Mouse (Mus musculus): ENCODE results near the gene Gm10762. TPM values are rescaled to one million over a fixed set of nuclear protein-coding genes. Genes with fewer than 3 reads are reported as not detected.
A peak's percentile ranks its signal among the peaks of the same experiment; 100 is the strongest.
"Not testable (repeated sequence)": the region's sequence is repeated elsewhere in the genome, so short reads cannot be mapped to it uniquely, and the experiment has no call there.

The Gm10762 gene
- polyA plus RNA-seq (2015; fragmentation: Nextera tagmentation; extraction: Ambion mirVana): 15.2 and 15.4 TPM in 2 replicates

DNA sequence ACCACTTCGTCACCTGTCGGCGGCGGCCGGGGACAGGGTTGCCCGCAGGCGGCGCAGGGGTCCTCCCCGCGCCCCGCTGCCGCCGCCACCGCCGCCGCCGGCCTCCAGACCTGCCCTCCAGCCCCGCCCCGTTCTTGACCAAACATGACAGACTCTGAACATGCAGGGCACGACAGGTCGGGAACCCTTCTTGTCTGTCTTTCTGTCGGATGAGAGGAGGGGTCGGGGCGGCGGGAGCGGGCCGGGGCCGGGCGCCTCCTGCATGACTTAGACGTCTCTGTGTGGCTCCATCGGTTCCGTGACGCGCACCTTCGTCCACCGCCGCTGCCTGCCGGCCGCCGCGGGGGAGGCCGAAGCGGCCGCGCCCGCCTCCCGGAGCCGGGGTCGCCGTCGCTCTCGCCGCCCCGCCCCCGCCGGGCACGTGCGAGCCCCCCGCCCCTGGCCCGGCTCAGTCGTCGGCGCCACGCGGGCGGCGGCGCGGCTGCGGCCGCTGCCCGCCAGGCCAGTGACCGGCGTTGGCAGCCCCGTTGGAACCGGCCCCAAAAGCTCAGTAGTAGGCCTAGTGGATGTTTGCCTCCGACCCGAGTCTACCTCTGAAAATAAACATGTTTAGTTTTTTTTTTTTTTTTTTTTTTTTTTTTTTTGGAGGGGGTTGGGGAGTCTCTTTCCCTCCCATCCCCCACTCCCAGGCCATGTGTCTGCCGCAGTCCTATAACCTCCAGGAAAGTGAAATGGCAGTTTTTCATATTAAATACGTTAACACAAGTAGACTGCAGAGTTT, at the start of gene Gm10762:
Gm10762 (minus strand) TSS at position 65 of the 781 bp plus-strand sequence.
- Histone ChIP-seq H3K4me3 (replicated peaks) (peak within 1 kb of the TSS; percentile 89), H3K27ac (peak within 1 kb of the TSS; percentile 100), H3K36me3 (no peaks in the 10 kb centered on the region), H3K9me3 (no peaks in the 10 kb centered on the region), H3K9ac (peak within 1 kb of the TSS; percentile 100), H3K4me1 (peaks cover 4% of the 10 kb centered on the region; the same call in 1 of the 2 replicates), H3K4me2 (peak within 1 kb of the TSS; percentile 61), H3K27me3 (replicated peaks) (no peaks in the 10 kb centered on the region)
- ATAC-seq (ENCODE audit: insufficient read depth, low FRiP score, low read depth): peak; percentile 86
- under 1% methylated on average over 64 of the region's 80 CpGs for WGBS

DNA sequence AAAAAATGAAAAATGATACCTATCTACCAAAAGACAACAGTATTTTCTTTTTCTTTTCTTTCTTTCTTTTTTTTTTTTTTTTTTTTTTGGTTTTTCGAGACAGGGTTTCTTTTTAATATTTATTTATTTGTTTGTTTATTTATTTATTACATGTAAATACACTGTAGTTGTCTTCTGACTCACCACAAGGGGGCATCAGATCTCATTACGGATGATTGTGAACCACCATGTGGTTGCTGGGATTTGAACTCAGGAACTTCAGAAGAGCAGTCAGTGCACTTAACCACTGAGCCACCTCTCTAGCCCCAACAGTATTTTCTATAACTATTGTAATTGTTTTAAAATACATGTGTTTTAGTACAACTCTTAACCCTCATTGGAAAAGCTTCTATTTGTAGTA, 41.3 kb upstream of the Gm10762 start:
- not testable (repeated sequence) for H3K9me3 ChIP-seq; H3K4me2 ChIP-seq; H3K36me3 ChIP-seq; H3K9ac ChIP-seq; H3K27ac ChIP-seq; H3K4me3 ChIP-seq (replicated peaks); H3K27me3 ChIP-seq (replicated peaks); H3K4me1 ChIP-seq; ATAC-seq (ENCODE audit: insufficient read depth, low FRiP score, low read depth)
- 78% methylated on average over 2 of the region's 2 CpGs for WGBS

DNA sequence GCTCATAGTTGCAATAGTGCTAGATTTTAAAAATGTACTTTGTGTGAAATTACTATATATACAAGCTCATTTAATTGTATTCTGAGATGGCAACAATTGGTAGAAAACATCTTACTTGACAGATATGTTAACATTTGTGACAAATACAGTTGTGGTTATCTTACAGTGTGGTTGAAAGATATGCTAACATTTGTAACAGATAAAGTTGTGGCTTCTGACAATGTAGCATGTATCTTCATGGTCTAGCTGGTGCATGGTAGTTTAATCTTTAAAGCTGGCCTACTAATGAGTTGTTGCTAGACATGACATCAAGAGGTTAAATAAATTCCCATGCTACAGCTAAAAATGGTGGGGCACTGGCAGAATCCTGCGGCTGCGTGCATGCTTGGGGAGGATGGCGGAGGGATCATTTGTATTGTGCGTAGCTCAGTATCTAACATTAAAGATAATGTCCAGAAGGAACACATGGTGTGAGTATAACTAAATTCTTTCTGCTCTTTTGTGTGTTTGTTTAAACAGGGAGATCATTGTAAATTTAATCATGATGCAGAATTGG, 38.7 kb upstream of the Gm10762 start:
- WGBS: 72% methylated on average over 4 of the region's 4 CpGs
- no peak overlapping the region for H3K27ac ChIP-seq
- H3K9me3 ChIP-seq: no peaks in the 10 kb centered on the region
- no peaks in the 10 kb centered on the region for H3K27me3 ChIP-seq (replicated peaks)
- no peaks in the 10 kb centered on the region for H3K4me1 ChIP-seq
- ATAC-seq (ENCODE audit: insufficient read depth, low FRiP score, low read depth): no peak
- H3K9ac ChIP-seq: no peak overlapping the region
- H3K36me3 ChIP-seq: no peaks in the 10 kb centered on the region
- H3K4me3 ChIP-seq (replicated peaks): no peak overlapping the region
- H3K4me2 ChIP-seq: no peak overlapping the region

DNA sequence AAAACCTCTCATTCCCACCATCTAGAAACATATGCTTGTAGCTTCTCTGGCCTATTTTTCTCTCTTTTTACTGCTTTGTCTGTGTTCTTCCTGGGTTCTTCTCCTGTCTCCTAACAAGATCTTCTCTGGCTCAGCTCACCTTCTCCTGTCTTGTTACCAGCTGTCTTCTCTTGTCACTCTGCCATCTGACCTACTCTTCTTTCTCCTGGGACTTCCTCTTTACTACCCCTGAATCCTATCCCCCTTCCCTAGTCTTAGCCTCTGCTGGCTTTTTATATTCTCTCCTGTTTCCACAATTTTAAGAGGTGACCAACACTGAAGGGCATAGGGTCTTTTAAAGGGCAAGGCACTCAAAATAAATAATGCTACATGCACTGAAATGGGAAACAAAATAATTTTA, 37.3 kb upstream of the Gm10762 start:
- Histone ChIP-seq H3K4me3 (replicated peaks) (no peak overlapping the region), H3K4me1 (no peaks in the 10 kb centered on the region), H3K36me3 (no peaks in the 10 kb centered on the region), H3K9me3 (no peaks in the 10 kb centered on the region), H3K4me2 (no peak overlapping the region), H3K9ac (no peak overlapping the region), H3K27ac (no peak overlapping the region), H3K27me3 (replicated peaks) (no peaks in the 10 kb centered on the region)
- no peak for ATAC-seq (ENCODE audit: insufficient read depth, low FRiP score, low read depth)

DNA sequence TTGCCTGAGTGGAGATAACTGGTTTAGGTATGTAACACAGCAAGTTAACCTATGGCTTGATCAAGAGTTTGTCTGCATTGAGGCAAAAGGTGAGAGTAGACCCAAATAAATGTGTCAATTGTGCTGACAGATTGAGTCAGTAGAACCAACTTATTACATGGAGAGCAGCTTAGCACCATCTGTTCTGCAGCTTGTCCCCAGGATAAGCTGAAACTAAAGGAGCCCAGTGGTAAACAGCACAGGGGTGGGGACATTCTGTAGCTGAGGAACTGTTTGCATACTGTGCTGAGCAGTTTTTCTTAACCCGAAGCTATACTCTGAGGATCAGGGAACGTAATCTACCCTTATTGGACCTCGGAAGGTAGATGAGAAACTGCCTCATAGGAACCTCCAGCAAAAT, 17.2 kb upstream of the Gm10762 start:
- ATAC-seq (ENCODE audit: insufficient read depth, low FRiP score, low read depth): no peak
- WGBS: 72% methylated on average over 3 of the region's 3 CpGs
- H3K9ac ChIP-seq: no peak overlapping the region
- H3K9me3 ChIP-seq: no peaks in the 10 kb centered on the region
- H3K36me3 ChIP-seq: no peaks in the 10 kb centered on the region
- H3K27me3 ChIP-seq (replicated peaks): no peaks in the 10 kb centered on the region
- no peak overlapping the region for H3K27ac ChIP-seq
- H3K4me2 ChIP-seq: no peak overlapping the region
- H3K4me3 ChIP-seq (replicated peaks): no peak overlapping the region
- no peaks in the 10 kb centered on the region for H3K4me1 ChIP-seq

DNA sequence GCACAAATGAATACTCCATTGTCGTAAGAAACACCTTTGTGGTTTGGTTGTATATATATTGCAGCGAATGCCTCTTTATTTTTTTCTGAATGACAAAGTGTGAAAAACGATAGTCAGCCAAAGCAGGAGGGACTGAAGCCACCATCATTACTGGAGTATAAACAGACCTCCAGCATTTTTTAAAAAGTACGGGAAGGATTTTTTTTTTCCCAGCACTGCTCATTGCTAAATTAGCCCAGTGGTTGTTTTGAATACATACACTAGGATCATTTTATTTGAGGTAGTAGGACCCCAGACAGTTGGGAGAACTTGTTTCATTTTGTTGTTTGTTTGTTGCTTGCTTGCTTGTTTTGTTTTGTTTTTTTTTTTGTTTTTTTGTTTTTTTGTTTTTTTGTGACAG, 8.0 kb upstream of the Gm10762 start:
- Histone ChIP-seq H3K9me3 (no peaks in the 10 kb centered on the region), H3K27me3 (replicated peaks) (no peaks in the 10 kb centered on the region), H3K27ac (no peak overlapping the region), H3K9ac (no peak overlapping the region), H3K4me1 (no peaks in the 10 kb centered on the region), H3K4me3 (replicated peaks) (no peak overlapping the region), H3K36me3 (no peaks in the 10 kb centered on the region), H3K4me2 (no peak overlapping the region)
- no peak for ATAC-seq (ENCODE audit: insufficient read depth, low FRiP score, low read depth)
- WGBS: 54% methylated on average over 4 of the region's 4 CpGs

DNA sequence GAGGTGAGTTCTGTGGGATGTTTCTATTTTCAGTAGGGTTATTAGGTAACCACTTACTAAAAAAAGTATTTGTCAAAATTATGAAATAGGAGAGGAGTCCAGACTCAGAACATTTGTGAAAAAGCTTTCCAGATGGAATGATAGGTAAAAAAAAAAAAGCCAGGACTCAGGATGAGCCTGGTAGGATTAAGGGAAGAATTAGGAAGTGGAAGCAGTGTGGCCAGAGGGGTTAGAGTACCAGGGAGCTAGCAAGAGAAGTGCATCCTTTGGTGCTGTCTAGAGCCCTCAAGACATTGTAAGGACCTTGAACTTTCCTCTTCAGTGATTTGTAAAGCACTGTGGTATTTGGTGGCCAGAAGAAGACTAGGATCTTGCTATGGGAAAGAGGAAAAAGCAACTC, 4.8 kb upstream of the Gm10762 start:
- H3K9me3 ChIP-seq: no peaks in the 10 kb centered on the region
- H3K4me2 ChIP-seq: no peak overlapping the region
- H3K27me3 ChIP-seq (replicated peaks): no peaks in the 10 kb centered on the region
- no peaks in the 10 kb centered on the region for H3K36me3 ChIP-seq
- no peak overlapping the region for H3K4me3 ChIP-seq (replicated peaks)
- no peak overlapping the region for H3K9ac ChIP-seq
- H3K27ac ChIP-seq: no peak overlapping the region
- H3K4me1 ChIP-seq: no peaks in the 10 kb centered on the region
- ATAC-seq (ENCODE audit: insufficient read depth, low FRiP score, low read depth): no peak

DNA sequence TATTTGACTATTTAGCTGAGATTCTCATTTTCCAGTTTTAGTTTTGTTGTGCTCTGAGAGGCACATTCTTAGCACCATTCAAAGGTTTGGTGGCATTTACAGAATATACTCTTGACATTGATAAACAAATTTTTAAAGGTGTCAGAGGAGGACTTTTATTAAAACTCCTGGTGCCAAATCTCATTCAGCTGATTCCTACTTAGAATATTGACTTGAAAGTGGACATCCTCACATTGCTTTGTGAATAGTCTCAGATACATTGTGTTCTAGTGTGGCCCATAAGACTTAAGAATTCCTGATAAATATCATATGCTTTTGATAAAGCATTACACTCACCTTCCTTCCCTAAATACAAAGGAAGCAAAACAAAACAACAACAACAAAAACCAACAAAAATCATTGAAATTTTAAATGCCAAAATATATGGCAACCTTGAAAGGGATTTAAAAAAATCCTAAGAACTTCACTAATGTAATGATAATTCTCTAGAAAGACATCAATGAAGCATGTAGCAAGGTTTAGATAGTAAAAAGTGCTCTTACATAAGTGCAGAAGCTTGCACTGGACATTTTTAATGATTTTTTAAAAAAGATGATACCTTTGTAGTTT, 1.1 kb upstream of the Gm10762 start:
- Histone ChIP-seq H3K27ac (peak overlapping the region; percentile 100), H3K36me3 (no peaks in the 10 kb centered on the region), H3K4me3 (replicated peaks) (peak overlapping the region; percentile 89), H3K4me2 (peak overlapping the region; percentile 61), H3K9ac (no peak overlapping the region; the same call in 1 of the 2 replicates), H3K27me3 (replicated peaks) (no peaks in the 10 kb centered on the region), H3K4me1 (peaks cover 4% of the 10 kb centered on the region; the same call in 1 of the 2 replicates), H3K9me3 (no peaks in the 10 kb centered on the region)
- no peak for ATAC-seq (ENCODE audit: insufficient read depth, low FRiP score, low read depth)

DNA sequence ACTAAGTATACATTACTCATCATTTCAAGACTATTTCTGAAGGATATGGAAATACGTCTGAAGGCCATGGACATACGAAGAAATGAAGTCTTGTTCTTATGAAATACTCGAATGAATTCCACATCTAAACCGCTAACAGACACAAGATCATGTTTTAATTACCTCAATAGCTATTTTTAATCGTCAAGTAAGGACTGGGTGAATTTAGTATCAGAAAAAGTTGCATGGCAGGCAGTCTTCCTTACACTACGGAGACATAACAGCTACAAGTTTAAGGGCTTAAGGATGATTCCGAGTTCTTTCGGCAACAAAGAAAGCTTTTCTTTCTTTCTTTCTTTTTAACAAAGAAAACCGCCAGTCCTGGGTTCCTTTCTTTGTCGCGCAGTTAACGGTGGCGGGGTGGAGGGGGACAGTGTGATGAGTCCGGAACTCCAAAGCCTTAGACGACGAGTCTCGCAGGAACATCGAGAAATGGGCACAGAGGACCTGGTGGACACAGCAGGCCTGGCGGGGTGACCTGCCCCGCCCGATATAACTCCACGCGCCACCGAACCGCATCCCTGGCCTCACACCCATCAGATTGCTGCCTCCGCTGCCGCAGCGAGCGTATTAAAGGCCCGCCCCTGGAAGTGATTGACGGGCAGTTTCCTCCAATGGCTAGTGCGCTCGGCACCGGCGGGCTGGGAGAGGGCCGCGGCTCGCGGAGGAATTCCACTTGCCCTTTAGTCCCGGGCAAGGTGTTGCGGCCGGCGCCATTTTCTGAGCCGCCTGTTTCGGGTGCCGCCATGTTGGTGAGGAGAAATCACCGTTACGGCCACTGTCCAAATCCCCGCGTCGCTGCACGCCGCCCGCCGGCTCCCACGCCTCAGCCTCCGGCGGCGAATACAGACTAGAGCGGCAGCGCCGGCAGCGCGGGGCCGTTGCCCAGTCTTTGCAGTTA, 614 bp downstream of the Gm10762 start, which contains the start of gene Zc3h6:
Zc3h6 (plus strand) TSS at position 762 of the 940 bp plus-strand sequence.
- ATAC-seq (ENCODE audit: insufficient read depth, low FRiP score, low read depth): peak; percentile 98
- Histone ChIP-seq H3K4me3 (replicated peaks) (peak within 1 kb of the TSS; percentile 89), H3K4me1 (peaks cover 4% of the 10 kb centered on the region; the same call in 1 of the 2 replicates), H3K27me3 (replicated peaks) (no peaks in the 10 kb centered on the region), H3K27ac (peak within 1 kb of the TSS; percentile 100), H3K9me3 (no peaks in the 10 kb centered on the region), H3K36me3 (no peaks in the 10 kb centered on the region), H3K9ac (peak within 1 kb of the TSS; percentile 100), H3K4me2 (peak within 1 kb of the TSS; percentile 61)
- WGBS: under 1% methylated on average over 65 of the region's 65 CpGs

DNA sequence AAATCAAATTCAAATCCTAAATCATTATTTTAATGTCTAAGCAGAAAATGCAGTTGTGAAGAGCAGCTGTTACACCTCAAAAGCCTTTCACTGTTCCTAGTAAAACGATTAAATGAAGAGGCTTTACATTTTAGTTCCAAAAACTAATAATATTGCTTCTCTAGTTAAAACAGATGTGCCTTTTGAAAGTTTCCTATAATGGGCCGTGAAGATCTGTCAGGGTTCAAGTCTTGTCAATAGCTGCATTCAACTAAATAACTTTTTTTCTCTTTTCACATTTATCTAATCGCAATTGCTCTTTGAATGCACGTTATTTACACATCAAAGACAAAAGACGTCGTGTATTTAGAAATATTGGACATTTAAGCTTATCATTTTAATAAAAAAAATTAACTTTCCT, 1.3 kb downstream of the Gm10762 start:
- Histone ChIP-seq H3K4me1 (peaks cover 4% of the 10 kb centered on the region; the same call in 1 of the 2 replicates), H3K9ac (no peak overlapping the region), H3K4me3 (replicated peaks) (no peak overlapping the region), H3K27me3 (replicated peaks) (no peaks in the 10 kb centered on the region), H3K9me3 (no peaks in the 10 kb centered on the region), H3K36me3 (no peaks in the 10 kb centered on the region), H3K27ac (peak overlapping the region; percentile 57; the same call in 1 of the 2 replicates), H3K4me2 (peak overlapping the region; percentile 54; the same call in 1 of the 2 replicates)
- no peak for ATAC-seq (ENCODE audit: insufficient read depth, low FRiP score, low read depth)
- 7% methylated on average over 6 of the region's 6 CpGs for WGBS

DNA sequence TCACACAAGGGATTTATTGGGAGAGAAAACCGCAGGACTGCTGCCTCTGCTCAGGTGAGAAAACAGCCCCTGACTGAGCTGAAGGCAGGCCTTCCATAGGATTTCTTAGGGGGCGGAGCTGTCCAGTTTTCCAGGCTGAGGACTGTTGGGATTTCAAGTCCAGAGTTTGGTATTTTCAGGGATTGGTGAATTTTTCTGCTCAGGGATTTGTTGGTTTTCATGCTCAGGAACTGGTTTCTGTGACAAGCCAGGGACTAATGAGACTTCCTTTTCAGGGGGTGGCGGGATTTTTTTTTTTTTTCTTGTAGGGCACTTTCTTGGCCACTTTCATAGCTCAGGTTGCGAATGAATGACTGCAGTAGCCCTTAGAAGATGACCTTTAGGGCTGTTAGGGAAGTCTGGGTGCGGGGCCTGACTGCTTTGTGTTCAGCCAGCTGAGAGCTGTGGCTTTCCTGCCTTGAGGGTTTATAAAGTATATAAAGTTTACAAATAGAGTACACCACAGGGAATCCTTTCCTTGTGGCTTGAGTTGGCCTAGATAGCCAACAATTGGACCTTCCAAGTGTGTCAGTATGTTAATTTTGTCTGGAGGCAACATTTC, 1.9 kb downstream of the Gm10762 start:
- H3K27me3 ChIP-seq (replicated peaks): no peaks in the 10 kb centered on the region
- WGBS: 49% methylated on average over 5 of the region's 5 CpGs
- no peak overlapping the region for H3K9ac ChIP-seq
- no peaks in the 10 kb centered on the region for H3K9me3 ChIP-seq
- H3K4me3 ChIP-seq (replicated peaks): no peak overlapping the region
- ATAC-seq (ENCODE audit: insufficient read depth, low FRiP score, low read depth): no peak
- peak overlapping the region; percentile 71; the same call in 1 of the 2 replicates for H3K27ac ChIP-seq
- no peaks in the 10 kb centered on the region for H3K36me3 ChIP-seq
- peaks cover 4% of the 10 kb centered on the region; the same call in 1 of the 2 replicates for H3K4me1 ChIP-seq
- peak overlapping the region; percentile 13; the same call in 1 of the 2 replicates for H3K4me2 ChIP-seq

Measured in stomach, embryonic 15.5 days (tissue).